In genomic region chr7:45720413-45721233, GRCm38 (mm10) we compare ENCODE assay signal across 8 mouse cellular contexts. TPM values are rescaled to one million over a fixed set of nuclear protein-coding genes. Genes with fewer than 3 reads are reported as not detected.
DNase-seq lines count a peak whose midpoint lies in the region; ATAC-seq and TF ChIP-seq lines count a peak whose summit lies in the region.

TSS of gene Fam83e (plus strand) at chr7:45721212.

- H3K4me1 ChIP-seq in forebrain, postnatal 0 days (ENCODE audit: insufficient read depth), result peaks cover 11% of the 10 kb centered on the region

- peaks cover 51% of the 10 kb centered on the region for H3K36me3 ChIP-seq in forebrain, postnatal 0 days (ENCODE audit: insufficient read depth)

- no peak within 1 kb of the TSS for H3K4me3 ChIP-seq in forebrain, postnatal 0 days (ENCODE audit: low read depth, low read length)

- H3K4me2 ChIP-seq in forebrain, postnatal 0 days (ENCODE audit: low read depth), result no peak within 1 kb of the TSS

- H3K27ac ChIP-seq in forebrain, postnatal 0 days (ENCODE audit: low read depth, low read length), result no peak within 1 kb of the TSS

- WGBS in forebrain, postnatal 0 days, result 78% methylated on average over 14 of the region's 14 CpGs

- TF ChIP-seq CTCF in forebrain, postnatal 0 days (IDR thresholded peaks at IDR 0.05; ENCODE audit: low read depth), result peak; percentile 36

- no peaks in the 10 kb centered on the region for H3K9me3 ChIP-seq in forebrain, postnatal 0 days (ENCODE audit: low read length)

- no peak for ATAC-seq in forebrain, postnatal 0 days

- H3K9ac ChIP-seq in forebrain, postnatal 0 days, result no peak within 1 kb of the TSS

- no peaks in the 10 kb centered on the region for H3K27me3 ChIP-seq in forebrain, postnatal 0 days (ENCODE audit: insufficient read depth, low read length)

- peak; percentile 61 for DNase-seq in cerebellum, adult 11-12 months
- no peak for DNase-seq in cerebellum, adult 18-20 months
- DNase-seq in lung, adult 18-20 months, result peak; percentile 54 to 79
- DNase-seq in lung, postnatal 25 days (ENCODE audit: low spot score), result no peak
- no peak for DNase-seq in forebrain, postnatal 0 days
- peak; percentile 40 for DNase-seq in lung, postnatal 10 days
- DNase-seq in B cell, adult 2 months, result no peak
- DNase-seq in urinary bladder, postnatal 14 days (ENCODE audit: low spot score), result no peak

RNA-seq across cellular contexts. Expression of gene Fam83e, which starts in this region (rescaled TPM):
- total RNA-seq in forebrain, postnatal 0 days (2014; rRNA removed), result 0.31 and 0.33 TPM in 2 replicates
- polyA plus RNA-seq in forebrain, postnatal 0 days (2015; fragmentation: Nextera tagmentation; extraction: Ambion mirVana), result 0.09 TPM in 1 of 2 replicates, not detected in the other

Comparison
In these comparisons a context has a peak if more than half of its experiments do, and no peak if none do; other contexts are left out.
1. DNase-seq: peak in cerebellum, adult 11-12 months (single experiment), lung, adult 18-20 months (2 of 2) and lung, postnatal 10 days (single experiment); none in cerebellum, adult 18-20 months (0 of 2), lung, postnatal 25 days (single experiment), forebrain, postnatal 0 days (single experiment), B cell, adult 2 months (0 of 2) and urinary bladder, postnatal 14 days (single experiment).